Mouse (Mus musculus) stomach, postnatal 0 days (tissue): ENCODE data around the gene P3h4. TPM values are rescaled to one million over a fixed set of nuclear protein-coding genes. Genes with fewer than 3 reads are reported as not detected.
A peak's percentile ranks its signal among the peaks of the same experiment; 100 is the strongest.

Experiments
- ATAC-seq: fragments of 200-750 bp; cut with Nextera tagmentation; 2 replicates; pipeline ENCODE4 v1.8.0; 2017; ENCODE audit not compliant: low FRiP score, low TSS enrichment
- DNase-seq: peaks from one replicate; pipeline ENCODE4 v3.0.0-alpha.2; 2016; ENCODE audit warnings: low spot score
- H3K27ac ChIP-seq: fragments of 300-500 bp; sonication (generic); replicated peaks from 2 replicates; pipeline ENCODE4 v1.5.1; 2014; ENCODE audit warnings: mild to moderate bottlenecking, control low read depth
- H3K27me3 ChIP-seq: fragments of 300-500 bp; sonication (generic); 2 replicates; pipeline ENCODE4 v1.6.1; 2014; ENCODE audit warnings: low read length; ENCODE audit not compliant: control insufficient read depth, insufficient read depth
- H3K36me3 ChIP-seq: fragments of 300-500 bp; sonication (generic); 2 replicates; pipeline ENCODE4 v1.6.1; 2014; ENCODE audit warnings: low read length, mixed read lengths; ENCODE audit not compliant: control insufficient read depth, insufficient read depth
- H3K4me1 ChIP-seq: fragments of 300-500 bp; sonication (generic); replicated peaks from 2 replicates; pipeline ENCODE4 v1.6.1; 2014; ENCODE audit warnings: antibody characterized with exemption; ENCODE audit not compliant: control insufficient read depth, insufficient read depth
- H3K4me2 ChIP-seq: fragments of 300-500 bp; sonication (generic); replicated peaks from 2 replicates; pipeline ENCODE4 v1.6.1; 2014; ENCODE audit warnings: low read depth, mild to moderate bottlenecking, control low read depth, moderate library complexity
- H3K4me3 ChIP-seq: fragments of 300-500 bp; sonication (generic); 2 replicates; pipeline ENCODE4 v1.5.1; 2014; ENCODE audit warnings: low read depth, low read length, control low read depth
- H3K9ac ChIP-seq: fragments of 300-500 bp; sonication (generic); 2 replicates; pipeline ENCODE4 v1.6.1; 2014; ENCODE audit warnings: mild to moderate bottlenecking, low read length, control low read depth, mixed read lengths
- H3K9me3 ChIP-seq: fragments of 300-500 bp; sonication (generic); 2 replicates; pipeline ENCODE4 v1.6.1; 2016; ENCODE audit warnings: low read length; ENCODE audit not compliant: control insufficient read depth
- CTCF ChIP-seq: IDR thresholded peaks from 2 replicates; pipeline ENCODE4 v1.5.1; 2016; ENCODE audit warnings: antibody characterized with exemption, low read depth, mild to moderate bottlenecking, moderate library complexity
- EP300 ChIP-seq: optimal IDR thresholded peaks from 2 replicates; pipeline ENCODE3; 2016; ENCODE audit warnings: antibody characterized with exemption
- WGBS: fragments of 180-500 bp; shearing (Covaris S2); extraction: QIAGEN DNeasy Blood & Tissue Kit; methylation state at CpG from one replicate; pipeline ENCODE4 v1.1.7; 2014; 5-methylcytosine and 5-hydroxymethylcytosine counted together
- polyA plus RNA-seq: library from polyadenylated mRNA; unstranded; fragments of >200 nt; fragmentation: Nextera tagmentation; extraction: Ambion mirVana; gene quantifications from 2 replicates; pipeline ENCODE4 v1.2.1, GENCODE M21; 2015

P3h4 gene
- polyA plus RNA-seq, 1 experiment from 2014 or later: 40.6 TPM

DNA sequence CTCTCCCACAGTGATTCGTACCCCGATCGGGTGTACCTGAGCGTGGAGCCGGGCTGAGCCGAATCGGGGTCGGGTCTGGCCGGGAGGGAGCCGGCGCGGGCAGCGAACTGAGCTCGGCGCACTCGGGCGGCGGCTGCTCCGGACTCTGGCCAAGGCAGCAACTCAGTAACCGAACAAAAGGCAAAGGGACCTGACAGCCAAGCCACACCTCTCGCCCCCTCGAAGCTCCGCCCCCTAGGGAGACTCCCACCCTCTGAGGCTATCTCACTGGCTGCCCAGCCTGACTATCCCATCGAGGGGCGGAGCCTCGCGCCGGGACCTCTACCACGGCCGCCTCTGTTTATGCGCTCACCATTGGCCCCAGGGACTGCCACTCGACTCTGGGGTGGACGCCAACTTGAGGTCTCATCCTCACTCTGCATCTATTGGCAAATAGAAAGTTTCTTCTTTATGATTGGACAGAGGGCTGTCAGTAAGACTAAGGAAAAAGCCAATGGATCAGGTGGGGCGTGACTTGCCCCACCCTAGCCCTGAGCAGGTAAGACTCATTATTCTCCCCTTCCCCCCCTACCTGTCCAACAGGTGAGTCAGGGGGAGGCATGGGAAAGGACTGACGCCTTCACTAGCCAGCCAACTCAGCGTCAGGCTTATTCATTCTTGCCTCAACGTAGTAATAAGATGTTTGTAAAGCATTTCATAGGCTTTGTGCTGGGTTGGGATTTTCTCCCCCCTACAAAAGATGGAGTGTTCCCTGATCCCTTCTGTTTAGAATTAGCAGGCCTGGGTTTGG, 16.8 kb downstream of the P3h4 start, which contains the start of gene Jup:
Gene Jup, minus strand, starts transcription at position 164 of the 790 bp plus-strand sequence.
- peak within 1 kb of the TSS; percentile 98 for H3K27ac ChIP-seq
- H3K4me2 ChIP-seq: peak within 1 kb of the TSS; percentile 82
- TF ChIP-seq CTCF (no peak), EP300 (no peak)
- H3K36me3 ChIP-seq: no peaks in the 10 kb centered on the region; the same call in 1 of the 2 replicates
- DNase-seq (peak; percentile 100), ATAC-seq (peak; percentile 95)
- no peaks in the 10 kb centered on the region for H3K9me3 ChIP-seq
- no peaks in the 10 kb centered on the region for H3K27me3 ChIP-seq
- peak within 1 kb of the TSS; percentile 93 for H3K4me3 ChIP-seq
- H3K9ac ChIP-seq: peak within 1 kb of the TSS; percentile 96
- H3K4me1 ChIP-seq: peaks cover 13% of the 10 kb centered on the region
- under 1% methylated on average over 37 of the region's 37 CpGs for WGBS

DNA sequence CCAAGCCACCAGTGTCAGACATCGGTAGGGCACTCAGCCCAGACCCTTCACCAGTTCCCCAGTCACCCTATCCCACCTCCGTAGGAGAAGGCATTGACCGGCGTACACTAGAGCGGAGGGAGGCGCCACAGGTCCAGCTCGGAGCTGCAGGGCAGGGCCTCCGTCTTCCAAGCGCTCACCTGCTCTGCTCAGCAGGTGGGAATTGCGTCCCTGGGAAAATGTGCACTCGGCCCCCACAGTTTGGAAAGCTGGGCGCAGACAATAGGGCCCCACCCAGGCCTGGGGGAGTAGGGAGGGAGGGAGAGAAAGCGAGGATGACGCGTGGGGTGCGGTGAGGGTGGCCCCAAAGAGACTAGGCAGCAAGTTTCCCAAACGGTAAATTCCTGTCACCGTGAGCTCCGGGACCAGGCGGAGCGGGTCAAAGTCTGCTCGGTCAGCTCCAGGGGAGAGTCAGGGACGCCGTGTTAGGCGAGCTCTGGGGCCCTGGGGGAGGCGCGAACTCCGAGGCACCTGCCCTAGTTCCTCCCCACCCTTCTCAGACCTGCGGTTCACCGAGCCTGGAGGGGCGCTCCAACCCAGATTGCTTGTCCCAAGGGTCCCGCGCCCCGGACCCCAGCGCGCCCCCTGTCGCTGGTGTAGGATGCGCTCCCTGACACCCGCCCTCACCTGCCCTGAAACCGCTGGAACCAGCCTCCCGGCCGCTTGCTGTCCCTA, 17.6 kb downstream of the P3h4 start:
- Histone ChIP-seq H3K9me3 (no peaks in the 10 kb centered on the region), H3K36me3 (no peaks in the 10 kb centered on the region; the same call in 1 of the 2 replicates), H3K4me3 (peak overlapping the region; percentile 93), H3K27ac (peak overlapping the region; percentile 98), H3K4me2 (peak overlapping the region; percentile 82), H3K4me1 (peaks cover 14% of the 10 kb centered on the region), H3K27me3 (no peaks in the 10 kb centered on the region), H3K9ac (peak overlapping the region; percentile 96)
- WGBS: 3% methylated on average over 42 of the region's 42 CpGs
- DNase-seq: peak; percentile 85
- peak; percentile 43 for ATAC-seq
- TF ChIP-seq CTCF: peak; percentile 66
- TF ChIP-seq EP300: no peak

DNA sequence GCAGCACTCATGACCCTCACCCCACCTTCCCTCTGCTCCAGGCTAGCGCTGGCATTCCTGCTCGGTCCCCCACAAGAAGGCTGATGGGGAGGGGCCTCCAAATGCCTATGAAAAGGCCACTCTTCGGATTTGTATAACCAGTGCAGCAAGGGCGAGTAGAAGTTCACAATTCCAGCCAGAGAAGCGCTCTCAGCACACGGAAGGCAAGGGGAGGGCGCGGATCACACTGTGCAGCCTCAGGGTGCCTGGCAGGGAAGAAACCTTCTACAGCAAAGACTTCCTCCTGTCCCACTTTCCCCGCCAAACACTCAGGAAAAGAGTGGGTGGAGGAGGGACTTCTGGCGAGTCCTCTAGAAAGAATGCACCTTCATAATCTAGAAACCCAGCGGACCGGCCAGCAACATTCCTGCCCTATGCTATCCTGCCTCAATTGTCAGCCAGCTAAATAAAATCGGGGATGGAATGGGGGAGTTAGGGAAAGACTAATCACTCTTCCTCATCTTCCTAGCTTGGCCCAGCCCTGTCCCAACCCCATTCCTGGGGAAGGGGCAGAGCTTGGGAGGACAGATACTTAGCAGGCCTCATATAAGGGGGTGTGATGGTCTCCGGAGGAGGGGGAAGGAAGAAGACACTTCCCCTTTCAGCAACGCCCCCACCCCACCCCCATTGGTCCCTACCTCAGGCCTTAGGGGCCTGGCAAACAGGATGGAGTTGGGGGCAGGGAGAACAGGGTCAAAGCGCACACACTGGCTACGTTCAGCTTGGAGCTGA, 18.6 kb downstream of the P3h4 start:
- Histone ChIP-seq H3K27ac (peak overlapping the region; percentile 98), H3K4me2 (peak overlapping the region; percentile 82), H3K9me3 (no peaks in the 10 kb centered on the region), H3K4me3 (peak overlapping the region; percentile 93), H3K9ac (peak overlapping the region; percentile 96), H3K27me3 (no peaks in the 10 kb centered on the region), H3K36me3 (no peaks in the 10 kb centered on the region; the same call in 1 of the 2 replicates), H3K4me1 (peaks cover 17% of the 10 kb centered on the region)
- WGBS: 16% methylated on average over 17 of the region's 17 CpGs
- ATAC-seq: peak; percentile 9; the same call in 1 of the 2 replicates
- DNase-seq: peak; percentile 73
- TF ChIP-seq CTCF (peak; percentile 40; the same call in 1 of the 2 replicates), EP300 (no peak)

DNA sequence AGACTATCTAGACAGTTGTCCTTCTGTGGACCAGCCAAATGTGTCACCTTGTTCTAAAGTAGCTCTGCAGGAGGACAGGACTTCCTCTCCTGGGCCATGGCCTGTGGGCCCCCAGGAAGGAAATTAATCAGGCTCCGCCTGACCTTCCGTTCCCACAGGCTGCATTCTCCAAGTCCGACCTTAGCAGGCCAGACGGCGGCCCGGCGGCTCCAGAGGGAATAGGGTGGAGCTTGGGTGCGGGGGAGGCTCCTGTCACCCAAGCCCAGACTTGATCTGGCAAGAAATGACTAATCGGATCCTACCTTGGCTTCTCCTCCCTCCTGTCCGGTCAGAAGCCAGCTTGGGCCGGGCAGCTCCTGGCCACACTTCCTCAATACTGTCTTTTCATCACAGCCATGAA, 19.4 kb downstream of the P3h4 start:
- H3K9me3 ChIP-seq: no peaks in the 10 kb centered on the region
- H3K36me3 ChIP-seq: no peaks in the 10 kb centered on the region; the same call in 1 of the 2 replicates
- ATAC-seq (peak; percentile 45), DNase-seq (peak; percentile 88)
- H3K9ac ChIP-seq: peak overlapping the region; percentile 55
- whole genome bisulfite sequencing: 30% methylated on average over 11 of the region's 11 CpGs
- peak overlapping the region; percentile 82 for H3K4me2 ChIP-seq
- H3K27me3 ChIP-seq: no peaks in the 10 kb centered on the region
- H3K4me3 ChIP-seq: peak overlapping the region; percentile 93
- peak overlapping the region; percentile 98 for H3K27ac ChIP-seq
- peaks cover 25% of the 10 kb centered on the region for H3K4me1 ChIP-seq
- TF ChIP-seq EP300 (no peak), CTCF (no peak)

DNA sequence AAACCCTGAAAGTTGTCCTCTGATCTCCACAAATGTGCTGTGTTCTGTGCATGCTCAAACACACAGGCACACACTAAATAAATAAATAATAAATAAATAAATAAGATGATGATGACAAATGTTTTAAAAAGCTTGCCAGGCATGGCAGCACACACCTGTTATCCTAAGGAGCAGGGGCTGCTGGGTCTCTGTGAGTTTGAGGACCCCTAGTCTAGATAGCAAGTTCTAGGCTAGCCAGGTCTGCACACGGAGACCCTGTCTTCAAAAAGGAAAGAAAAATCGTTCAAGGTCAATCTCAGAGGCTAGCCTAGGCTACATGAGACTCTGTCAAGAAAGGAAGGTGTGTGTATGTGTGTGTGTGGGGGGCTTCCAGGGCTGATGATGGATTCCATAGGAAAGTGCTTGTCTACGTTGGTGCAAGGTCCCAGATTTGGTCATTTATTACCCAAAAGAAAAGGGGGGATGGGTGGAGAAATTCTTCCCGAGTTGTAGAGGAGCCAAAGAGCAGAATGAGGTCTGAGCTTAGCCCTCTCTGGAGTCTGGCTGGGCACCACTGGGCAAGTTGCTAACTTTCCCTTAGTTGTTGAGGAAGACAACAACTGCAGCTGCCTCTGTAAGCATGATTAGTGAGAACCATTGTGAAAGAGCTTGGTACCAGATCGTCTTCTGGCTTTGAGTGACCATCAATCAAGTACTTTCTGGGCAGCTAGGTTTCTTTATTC, 20.1 kb downstream of the P3h4 start:
- no peaks in the 10 kb centered on the region; the same call in 1 of the 2 replicates for H3K36me3 ChIP-seq
- no peak for DNase-seq
- no peak for TF ChIP-seq EP300
- no peak for TF ChIP-seq CTCF
- no peaks in the 10 kb centered on the region for H3K27me3 ChIP-seq
- H3K4me2 ChIP-seq: peak overlapping the region; percentile 82
- peak overlapping the region; percentile 93 for H3K4me3 ChIP-seq
- H3K9me3 ChIP-seq: no peaks in the 10 kb centered on the region
- ATAC-seq: no peak
- WGBS: 49% methylated on average over 5 of the region's 5 CpGs
- H3K4me1 ChIP-seq: peaks cover 30% of the 10 kb centered on the region
- peak overlapping the region; percentile 55 for H3K9ac ChIP-seq
- peak overlapping the region; percentile 98 for H3K27ac ChIP-seq
